Comparison of ENCODE assay signal across 11 mouse cellular contexts in the genomic region with DNA sequence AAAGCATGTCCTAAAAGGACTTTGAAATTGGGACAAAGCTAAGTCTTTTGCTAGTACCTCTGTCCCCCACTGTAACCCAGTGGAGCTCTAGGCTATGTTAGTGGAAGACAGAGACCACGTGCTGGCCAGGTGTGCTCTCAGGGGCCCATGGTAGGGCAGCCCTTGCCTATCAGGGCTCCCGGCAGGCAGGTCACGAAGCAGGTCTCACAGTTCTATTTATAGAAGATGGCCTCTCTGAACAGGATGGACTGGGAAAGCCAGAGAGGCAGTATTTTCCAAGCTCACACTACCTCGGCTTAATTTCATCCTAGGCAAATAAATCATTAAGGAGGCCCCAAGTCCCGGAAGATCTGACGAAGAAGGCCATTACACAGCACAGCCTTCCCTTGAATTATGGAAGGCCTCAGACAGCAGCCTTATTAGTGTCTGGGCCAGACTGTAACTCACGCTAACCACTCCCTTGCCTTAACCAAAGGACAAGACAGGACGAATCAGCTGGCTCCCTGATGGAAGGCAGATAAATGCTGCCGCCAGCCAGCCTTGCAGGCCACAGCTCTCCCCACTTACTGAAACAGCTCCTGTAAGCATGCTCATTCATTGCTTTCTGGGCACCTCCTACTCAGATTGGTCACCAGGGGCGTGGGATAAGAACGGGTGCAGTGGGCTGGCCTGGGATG. TPM values are rescaled to one million over a fixed set of nuclear protein-coding genes. Genes with fewer than 3 reads are reported as not detected.
A peak's percentile ranks its signal among the peaks of the same experiment; 100 is the strongest.
DNase-seq lines count a peak whose midpoint lies in the region; ATAC-seq and TF ChIP-seq lines count a peak whose summit lies in the region.
"Had no signal": no experiment of that assay in that cellular context is flagged by ENCODE, and none has a peak within 500 bp of the region (broad histone marks: within the 10 kb centered on the region; RNA-seq: fewer than 3 reads in every experiment).

No protein-coding gene starts in this region.

- no peak overlapping the region for H3K4me3 ChIP-seq in forebrain, embryonic 10.5 days
- no peak overlapping the region for H3K4me3 ChIP-seq in forebrain, embryonic 11.5 days (ENCODE audit: low read depth, low read length)
- H3K4me3 ChIP-seq in midbrain, embryonic 12.5 days = no peak overlapping the region
- H3K4me3 ChIP-seq in midbrain, embryonic 16.5 days (ENCODE audit: low read depth, low read length) = no peak overlapping the region
- no peak overlapping the region for H3K4me3 ChIP-seq in limb, embryonic 10.5 days
- H3K4me3 ChIP-seq in stomach, postnatal 0 days (ENCODE audit: low read depth, low read length) = no peak overlapping the region

- 68% methylated on average over 11 of the region's 11 CpGs for WGBS in forebrain, embryonic 10.5 days
- 72% methylated on average over 11 of the region's 11 CpGs for WGBS in forebrain, embryonic 11.5 days
- WGBS in midbrain, embryonic 12.5 days = 55% methylated on average over 11 of the region's 11 CpGs
- 41% methylated on average over 11 of the region's 11 CpGs for WGBS in midbrain, embryonic 16.5 days
- 8% methylated on average over 11 of the region's 11 CpGs for WGBS in limb, embryonic 10.5 days
- WGBS in stomach, postnatal 0 days = 30% methylated on average over 11 of the region's 11 CpGs

- ATAC-seq in forebrain, embryonic 11.5 days (replicated peaks; ENCODE audit: low FRiP score) = no peak
- ATAC-seq in midbrain, embryonic 12.5 days (ENCODE audit: low FRiP score, low read depth) = no peak
- no peak for ATAC-seq in midbrain, embryonic 16.5 days
- ATAC-seq in stomach, postnatal 0 days (ENCODE audit: low FRiP score, low TSS enrichment) = peak; percentile 69
- no peak for ATAC-seq in frontal cortex, adult (ENCODE audit: low TSS enrichment)
- ATAC-seq: forebrain, embryonic 16.5 days had no signal

- peaks cover 29% of the 10 kb centered on the region for H3K27me3 ChIP-seq in forebrain, embryonic 10.5 days (ENCODE audit: poor library complexity, severe bottlenecking)
- H3K27me3 ChIP-seq in forebrain, embryonic 11.5 days (ENCODE audit: control insufficient read depth, insufficient read depth, low read length) = no peaks in the 10 kb centered on the region
- H3K27me3 ChIP-seq in midbrain, embryonic 12.5 days = no peaks in the 10 kb centered on the region
- no peaks in the 10 kb centered on the region for H3K27me3 ChIP-seq in midbrain, embryonic 16.5 days (ENCODE audit: control insufficient read depth, insufficient read depth, low read depth, low read length)
- no peaks in the 10 kb centered on the region for H3K27me3 ChIP-seq in limb, embryonic 10.5 days (ENCODE audit: low read depth, poor library complexity, severe bottlenecking)
- H3K27me3 ChIP-seq in stomach, postnatal 0 days (ENCODE audit: control insufficient read depth, insufficient read depth, low read length) = no peaks in the 10 kb centered on the region

- peak overlapping the region; percentile 76 for H3K27ac ChIP-seq in forebrain, embryonic 10.5 days
- H3K27ac ChIP-seq in forebrain, embryonic 11.5 days (ENCODE audit: low read depth, low read length) = no peak overlapping the region
- H3K27ac ChIP-seq in midbrain, embryonic 12.5 days (replicated peaks) = peak overlapping the region; percentile 63
- no peak overlapping the region for H3K27ac ChIP-seq in midbrain, embryonic 16.5 days (ENCODE audit: low read length)
- H3K27ac ChIP-seq in limb, embryonic 10.5 days = peak overlapping the region; percentile 74
- no peak overlapping the region for H3K27ac ChIP-seq in stomach, postnatal 0 days (replicated peaks)
- H3K27ac ChIP-seq: liver, embryonic 14.5 days had no signal

- TF ChIP-seq CTCF in stomach, postnatal 0 days (IDR thresholded peaks at IDR 0.05; ENCODE audit: low read depth) = no peak

- TF ChIP-seq EP300 in stomach, postnatal 0 days (optimal IDR thresholded peaks at IDR 0.05) = no peak

- peaks cover 63% of the 10 kb centered on the region for H3K36me3 ChIP-seq in forebrain, embryonic 10.5 days (replicated peaks)
- H3K36me3 ChIP-seq in forebrain, embryonic 11.5 days (ENCODE audit: control insufficient read depth, insufficient read depth, low read length) = no peaks in the 10 kb centered on the region
- no peaks in the 10 kb centered on the region for H3K36me3 ChIP-seq in midbrain, embryonic 12.5 days
- no peaks in the 10 kb centered on the region for H3K36me3 ChIP-seq in midbrain, embryonic 16.5 days (ENCODE audit: control insufficient read depth, insufficient read depth, low read length)
- peaks cover 20% of the 10 kb centered on the region for H3K36me3 ChIP-seq in limb, embryonic 10.5 days
- H3K36me3 ChIP-seq in stomach, postnatal 0 days (ENCODE audit: control insufficient read depth, insufficient read depth, low read length) = no peaks in the 10 kb centered on the region

- no peak for DNase-seq in forebrain, embryonic 10.5 days (ENCODE audit: extremely low spot score, low spot score)
- no peak for DNase-seq in forebrain, embryonic 11.5 days (ENCODE audit: low spot score)
- DNase-seq in limb, embryonic 10.5 days (ENCODE audit: low spot score) = peak; percentile 65
- no peak for DNase-seq in stomach, postnatal 0 days (ENCODE audit: low spot score)
- no peak for DNase-seq in thymus, postnatal 0 days (ENCODE audit: low spot score)
- DNase-seq: cerebellum, adult 9-10 months had no signal

- H3K4me2 ChIP-seq in forebrain, embryonic 11.5 days (ENCODE audit: low read depth, low read length, severe bottlenecking) = no peak overlapping the region
- H3K4me2 ChIP-seq in midbrain, embryonic 12.5 days (replicated peaks) = no peak overlapping the region
- H3K4me2 ChIP-seq in midbrain, embryonic 16.5 days (ENCODE audit: low read length) = no peak overlapping the region
- H3K4me2 ChIP-seq in stomach, postnatal 0 days (replicated peaks; ENCODE audit: low read depth) = no peak overlapping the region

- H3K4me1 ChIP-seq in forebrain, embryonic 10.5 days = peaks cover 100% of the 10 kb centered on the region
- peaks cover 31% of the 10 kb centered on the region for H3K4me1 ChIP-seq in forebrain, embryonic 11.5 days (replicated peaks; ENCODE audit: control insufficient read depth, insufficient read depth, low read length)
- H3K4me1 ChIP-seq in midbrain, embryonic 12.5 days = peaks cover 81% of the 10 kb centered on the region
- H3K4me1 ChIP-seq in midbrain, embryonic 16.5 days (ENCODE audit: control insufficient read depth, insufficient read depth, low read length) = peaks cover 27% of the 10 kb centered on the region
- peaks cover 99% of the 10 kb centered on the region for H3K4me1 ChIP-seq in limb, embryonic 10.5 days
- H3K4me1 ChIP-seq in stomach, postnatal 0 days (replicated peaks; ENCODE audit: control insufficient read depth, insufficient read depth) = no peaks in the 10 kb centered on the region; the same call in 1 of the 2 replicates

- no peaks in the 10 kb centered on the region for H3K9me3 ChIP-seq in forebrain, embryonic 10.5 days
- H3K9me3 ChIP-seq in forebrain, embryonic 11.5 days (ENCODE audit: control insufficient read depth, low read length) = no peaks in the 10 kb centered on the region
- H3K9me3 ChIP-seq in midbrain, embryonic 12.5 days = no peaks in the 10 kb centered on the region
- H3K9me3 ChIP-seq in midbrain, embryonic 16.5 days (replicated peaks; ENCODE audit: control insufficient read depth, low read length, poor library complexity, severe bottlenecking) = no peaks in the 10 kb centered on the region
- no peaks in the 10 kb centered on the region for H3K9me3 ChIP-seq in limb, embryonic 10.5 days (replicated peaks)
- H3K9me3 ChIP-seq in stomach, postnatal 0 days (ENCODE audit: control insufficient read depth, low read length) = no peaks in the 10 kb centered on the region

- H3K9ac ChIP-seq in forebrain, embryonic 11.5 days (ENCODE audit: low read length) = no peak overlapping the region
- no peak overlapping the region for H3K9ac ChIP-seq in midbrain, embryonic 12.5 days (replicated peaks)
- no peak overlapping the region for H3K9ac ChIP-seq in midbrain, embryonic 16.5 days (ENCODE audit: low read depth, low read length)
- H3K9ac ChIP-seq in stomach, postnatal 0 days (ENCODE audit: low read length) = no peak overlapping the region
- H3K9ac ChIP-seq: liver, embryonic 14.5 days had no signal

RNA-seq across cellular contexts. Expression of gene Spsb4, which starts 31.7 kb away (rescaled TPM):
- polyA plus RNA-seq in forebrain, embryonic 10.5 days (2016; fragmentation: Nextera tagmentation; extraction: Ambion mirVana) = 102 and 109 TPM in 2 replicates
- 81.8 and 84.6 TPM in 2 replicates for polyA plus RNA-seq in forebrain, embryonic 11.5 days (2014; fragmentation: Nextera tagmentation; extraction: Ambion mirVana)
- 122 and 126 TPM in 2 replicates for polyA plus RNA-seq in midbrain, embryonic 12.5 days (2016; fragmentation: Nextera tagmentation; extraction: Ambion mirVana)
- polyA plus RNA-seq in midbrain, embryonic 16.5 days (2015; fragmentation: Nextera tagmentation; extraction: Ambion mirVana) = 23.5 and 28.3 TPM in 2 replicates
- polyA plus RNA-seq in limb, embryonic 10.5 days (2016; fragmentation: Nextera tagmentation; extraction: Ambion mirVana) = 70.3 and 80.6 TPM in 2 replicates
- polyA plus RNA-seq in stomach, postnatal 0 days (2015; fragmentation: Nextera tagmentation; extraction: Ambion mirVana) = 4.4 and 6.1 TPM in 2 replicates
- polyA plus RNA-seq in thymus, postnatal 0 days (2015; fragmentation: Nextera tagmentation; extraction: Ambion mirVana) = 1.7 and 2.2 TPM in 2 replicates

Comparison
In these comparisons a context has a peak if more than half of its experiments do, and no peak if none do; other contexts are left out.
1. H3K27ac ChIP-seq: peak in forebrain, embryonic 10.5 days (single experiment), midbrain, embryonic 12.5 days (single experiment) and limb, embryonic 10.5 days (single experiment); none in forebrain, embryonic 11.5 days (single experiment), midbrain, embryonic 16.5 days (single experiment) and stomach, postnatal 0 days (single experiment).